In genomic region chr2:60173190-60173589, GRCm38 (mm10) we compare ENCODE assay signal across 16 mouse cellular contexts. TPM values are rescaled to one million over a fixed set of nuclear protein-coding genes. Genes with fewer than 3 reads are reported as not detected.
DNase-seq lines count a peak whose midpoint lies in the region; TF ChIP-seq lines count a peak whose summit lies in the region.
"Had no signal": no experiment of that assay in that cellular context is flagged by ENCODE, and none has a peak within 500 bp of the region (broad histone marks: within the 10 kb centered on the region; RNA-seq: fewer than 3 reads in every experiment).

No protein-coding gene starts in this region.

- H3K9ac ChIP-seq in MEL (ENCODE audit: control insufficient read depth, low read depth, low read length, poor library complexity, severe bottlenecking) = no peak overlapping the region
- H3K9ac ChIP-seq: embryonic facial prominence, embryonic 15.5 days; limb, embryonic 13.5 days; neural tube, embryonic 13.5 days had no signal

- no peak overlapping the region for H3K4me3 ChIP-seq in thymus, adult 2 months (ENCODE audit: control insufficient read depth, insufficient read depth, low read length)
- no peak overlapping the region for H3K4me3 ChIP-seq in MEL (ENCODE audit: control insufficient read depth in 1 of 2, insufficient read depth in 1 of 2, low read depth in 2 of 2, low read length in 2 of 2)
- no peak overlapping the region for H3K4me3 ChIP-seq in hindbrain, embryonic 10.5 days
- H3K4me3 ChIP-seq: embryonic facial prominence, embryonic 15.5 days; left cerebral cortex, adult 2 months; limb, embryonic 13.5 days; neural tube, embryonic 13.5 days had no signal

- peaks cover 9% of the 10 kb centered on the region for H3K4me1 ChIP-seq in thymus, adult 2 months (replicated peaks; ENCODE audit: control insufficient read depth, insufficient read depth, low read length)
- H3K4me1 ChIP-seq in MEL (ENCODE audit: control insufficient read depth in 1 of 2, insufficient read depth in 2 of 2, low read length in 2 of 2) = no peaks in the 10 kb centered on the region
- H3K4me1 ChIP-seq in hindbrain, embryonic 10.5 days (replicated peaks) = peaks cover 9% of the 10 kb centered on the region
- H3K4me1 ChIP-seq: neural tube, embryonic 13.5 days had no signal

- TF ChIP-seq CTCF in thymus, adult 2 months (IDR thresholded peaks at IDR 0.05; ENCODE audit: borderline replicate concordance, control insufficient read depth, extremely low read depth, insufficient read depth, low read length, poor library complexity) = no peak
- peak in 2 of 3 experiments; percentile 25 to 32; a peak in 4 of 6 replicates for TF ChIP-seq CTCF in MEL (IDR thresholded peaks at IDR 0.05 in 2 of 3, conservative IDR thresholded peaks at IDR 0.05 in 1 of 3; ENCODE audit: control insufficient read depth in 1 of 3, insufficient read depth in 1 of 3, low read depth in 2 of 3, low read length in 3 of 3, poor library complexity in 1 of 3, severe bottlenecking in 1 of 3)

- H3K9me3 ChIP-seq in MEL (replicated peaks; ENCODE audit: insufficient read depth, low read length) = no peaks in the 10 kb centered on the region
- no peaks in the 10 kb centered on the region for H3K9me3 ChIP-seq in hindbrain, embryonic 10.5 days
- H3K9me3 ChIP-seq: embryonic facial prominence, embryonic 15.5 days; limb, embryonic 13.5 days; neural tube, embryonic 13.5 days had no signal

- H3K36me3 ChIP-seq in thymus, adult 2 months (ENCODE audit: control insufficient read depth, insufficient read depth, low read length) = no peaks in the 10 kb centered on the region
- H3K36me3 ChIP-seq in MEL (ENCODE audit: control insufficient read depth in 1 of 2, insufficient read depth in 2 of 2, low read length in 2 of 2) = no peaks in the 10 kb centered on the region
- H3K36me3 ChIP-seq in hindbrain, embryonic 10.5 days = no peaks in the 10 kb centered on the region
- H3K36me3 ChIP-seq: embryonic facial prominence, embryonic 15.5 days; limb, embryonic 13.5 days; neural tube, embryonic 13.5 days had no signal

- DNase-seq in thymus, postnatal 25 days = peak; percentile 11
- no peak for DNase-seq in thymus, adult 2 months
- peak; percentile 16 for DNase-seq in MEL (ENCODE audit: low read depth, low spot score)
- DNase-seq in c-Kit-negative CD71-positive TER-119-positive erythroid progenitor cells, embryonic 14.5 days (ENCODE audit: low read depth, low spot score) = peak; percentile 8
- DNase-seq in natural killer cell, adult 2 months (ENCODE audit: low spot score in 2 of 2) = peak; percentile 23 to 54
- no peak for DNase-seq in kidney, postnatal 10 days
- no peak for DNase-seq in cerebellum, postnatal 10 days
- DNase-seq in hindbrain, embryonic 10.5 days (ENCODE audit: low spot score) = no peak
- DNase-seq: cerebellum, postnatal 36 days; kidney, postnatal 25 days; midbrain, embryonic 14.5 days; retina, postnatal 1 day had no signal

- TF ChIP-seq RAD21 in MEL (IDR thresholded peaks at IDR 0.05; ENCODE audit: low read depth, low read length) = no peak

- TF ChIP-seq POLR2A in thymus, adult 2 months (IDR thresholded peaks at IDR 0.05; ENCODE audit: control insufficient read depth, extremely low read depth, insufficient read depth, low read length, poor library complexity) = no peak
- TF ChIP-seq POLR2A in MEL (IDR thresholded peaks at IDR 0.05; ENCODE audit: control insufficient read depth in 1 of 2, insufficient read depth in 1 of 2, low read depth in 1 of 2, low read length in 2 of 2, poor library complexity in 1 of 2) = no peak

- H3K79me2 ChIP-seq in MEL (ENCODE audit: control insufficient read depth, insufficient read depth, low read length, poor library complexity) = no peaks in the 10 kb centered on the region

- WGBS in thymus, adult 2 months = 69% methylated on average over 3 of the region's 3 CpGs
- 61% methylated on average over 3 of the region's 3 CpGs for WGBS in hindbrain, embryonic 10.5 days

- TF ChIP-seq EP300 in MEL (IDR thresholded peaks at IDR 0.05; ENCODE audit: low read depth in 1 of 2, low read length in 2 of 2) = no peak

- H3K27me3 ChIP-seq in thymus, adult 2 months (ENCODE audit: control insufficient read depth, insufficient read depth, low read length) = no peaks in the 10 kb centered on the region
- no peaks in the 10 kb centered on the region for H3K27me3 ChIP-seq in MEL (ENCODE audit: control insufficient read depth in 1 of 2, insufficient read depth in 2 of 2, low read length in 2 of 2)
- no peaks in the 10 kb centered on the region for H3K27me3 ChIP-seq in hindbrain, embryonic 10.5 days (ENCODE audit: insufficient read depth, poor library complexity, severe bottlenecking)
- H3K27me3 ChIP-seq: embryonic facial prominence, embryonic 15.5 days; limb, embryonic 13.5 days; neural tube, embryonic 13.5 days had no signal

- H3K27ac ChIP-seq in thymus, adult 2 months (ENCODE audit: control insufficient read depth, insufficient read depth, low read length) = no peak overlapping the region
- H3K27ac ChIP-seq in MEL (ENCODE audit: control insufficient read depth, low read depth, low read length) = no peak overlapping the region
- H3K27ac ChIP-seq in hindbrain, embryonic 10.5 days = no peak overlapping the region
- H3K27ac ChIP-seq: embryonic facial prominence, embryonic 15.5 days; left cerebral cortex, adult 2 months; limb, embryonic 13.5 days; neural tube, embryonic 13.5 days had no signal

TF ChIP-seq in MEL, 35 proteins besides CTCF, POLR2A, EP300 and RAD21:
- TF ChIP-seq TAL1 (IDR thresholded peaks at IDR 0.05; ENCODE audit: low read length) = no peak

RNA-seq across cellular contexts. Expression of gene Baz2b, which starts 36.4 kb away (rescaled TPM):
- 25.9 and 28.0 TPM in 2 replicates for polyA plus RNA-seq in thymus, adult 2 months (2012; rRNA removed)
- total RNA-seq in MEL (2012; rRNA removed) = 5.5 and 5.7 TPM in 2 replicates
- polyA plus RNA-seq in MEL (2012; ENCODE audit: insufficient read depth in 1 of 2, insufficient read length in 2 of 2, low read depth in 1 of 2, low replicate concordance in 2 of 2, missing spikeins in 1 of 2) = 10 to 100 TPM in 1 of 2 experiments, not detected in 1; 11.4 TPM
- polyA plus RNA-seq in hindbrain, embryonic 10.5 days (2016; fragmentation: Nextera tagmentation; extraction: Ambion mirVana) = 63.4 and 70.5 TPM in 2 replicates

RNA-seq across cellular contexts. Expression of gene March7, which starts 36.5 kb away (rescaled TPM):
- polyA plus RNA-seq in thymus, adult 2 months (2012; rRNA removed) = 23.3 and 24.3 TPM in 2 replicates
- total RNA-seq in MEL (2012; rRNA removed) = 36.4 and 42.6 TPM in 2 replicates
- polyA plus RNA-seq in MEL (2012; ENCODE audit: insufficient read depth in 1 of 2, insufficient read length in 2 of 2, low read depth in 1 of 2, low replicate concordance in 2 of 2, missing spikeins in 1 of 2) = 10 to 100 TPM in 1 of 2 experiments, not detected in 1; 32.3 TPM
- 56.9 and 67.3 TPM in 2 replicates for polyA plus RNA-seq in hindbrain, embryonic 10.5 days (2016; fragmentation: Nextera tagmentation; extraction: Ambion mirVana)

Comparison
In these comparisons a context has a peak if more than half of its experiments do, and no peak if none do; other contexts are left out.
1. DNase-seq: peak in thymus, postnatal 25 days (single experiment), MEL (single experiment), c-Kit-negative CD71-positive TER-119-positive erythroid progenitor cells, embryonic 14.5 days (single experiment) and natural killer cell, adult 2 months (2 of 2); none in thymus, adult 2 months (single experiment), kidney, postnatal 10 days (single experiment), cerebellum, postnatal 10 days (0 of 2) and hindbrain, embryonic 10.5 days (single experiment).